Mouse (Mus musculus): ENCODE data around the gene Map2. TPM values are rescaled to one million over a fixed set of nuclear protein-coding genes. Genes with fewer than 3 reads are reported as not detected.

The Map2 gene
- polyA plus RNA-seq, 1 experiment = 1.6 TPM

DNA sequence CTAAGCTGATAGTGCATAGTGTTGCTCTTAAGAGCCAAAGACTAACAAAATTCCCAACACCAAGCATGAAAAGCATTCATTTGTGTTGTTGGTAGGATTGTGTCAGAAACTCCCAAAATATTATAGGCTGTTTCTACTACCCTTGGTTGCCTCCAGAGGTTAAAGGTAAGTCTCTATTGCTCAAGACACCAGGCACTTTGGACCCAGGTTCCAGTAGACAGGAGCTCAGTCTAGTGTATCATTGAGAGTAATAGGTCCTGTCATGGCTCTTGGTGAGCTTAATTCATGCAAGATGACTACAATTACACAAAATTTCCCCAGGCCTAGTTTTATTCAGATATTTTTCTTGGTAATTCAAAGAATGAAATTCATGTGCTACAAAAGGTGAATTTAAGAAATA lies 176.3 kb downstream of the Map2 start:
- H3K36me3 ChIP-seq (ENCODE audit: control insufficient read depth, insufficient read depth, low read length) = no peaks in the 10 kb centered on the region
- no peak for DNase-seq (ENCODE audit: low read depth in 1 of 2, low spot score in 2 of 2)
- no peak overlapping the region for H3K27ac ChIP-seq (ENCODE audit: insufficient read depth, low read length)
- H3K4me3 ChIP-seq (ENCODE audit: extremely low read depth, insufficient read depth, insufficient read length) = no peak overlapping the region
- no peak for TF ChIP-seq CTCF (IDR thresholded peaks at IDR 0.05; ENCODE audit: extremely low read depth, insufficient read depth, insufficient read length, insufficient replicate concordance)
- TF ChIP-seq POLR2A (IDR thresholded peaks at IDR 0.05; ENCODE audit: low read depth, low read length) = no peak
- no peaks in the 10 kb centered on the region for H3K4me1 ChIP-seq (ENCODE audit: control insufficient read depth, insufficient read depth, insufficient read length)
- no peaks in the 10 kb centered on the region for H3K27me3 ChIP-seq (ENCODE audit: control insufficient read depth, insufficient read depth, low read length)

DNA sequence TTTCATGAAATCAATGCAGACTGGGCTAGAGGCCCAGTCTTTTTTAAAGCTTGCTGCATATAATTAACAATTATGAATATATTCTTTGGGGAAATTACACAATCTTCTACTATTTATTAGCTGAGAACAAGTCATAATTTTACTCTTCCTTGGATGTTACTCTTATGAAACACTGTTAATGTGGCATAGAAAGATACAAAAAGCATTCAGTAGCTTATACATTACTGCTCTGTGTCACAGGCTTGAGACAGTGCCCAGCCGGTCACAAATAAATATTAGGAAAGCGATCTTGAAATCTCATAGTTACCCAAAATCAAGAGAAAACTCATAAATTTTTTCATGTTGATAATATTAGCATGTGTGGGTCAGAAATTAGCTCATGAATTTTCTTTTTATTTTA lies 186.7 kb downstream of the Map2 start:
- Histone ChIP-seq H3K4me1 (ENCODE audit: control insufficient read depth, insufficient read depth, insufficient read length) (no peaks in the 10 kb centered on the region), H3K27me3 (ENCODE audit: control insufficient read depth, insufficient read depth, low read length) (no peaks in the 10 kb centered on the region), H3K36me3 (ENCODE audit: control insufficient read depth, insufficient read depth, low read length) (no peaks in the 10 kb centered on the region), H3K27ac (ENCODE audit: insufficient read depth, low read length) (no peak overlapping the region), H3K4me3 (ENCODE audit: extremely low read depth, insufficient read depth, insufficient read length) (no peak overlapping the region)
- no peak for DNase-seq (ENCODE audit: low read depth in 1 of 2, low spot score in 2 of 2)
- TF ChIP-seq CTCF (IDR thresholded peaks at IDR 0.05; ENCODE audit: extremely low read depth, insufficient read depth, insufficient read length, insufficient replicate concordance) (no peak), POLR2A (IDR thresholded peaks at IDR 0.05; ENCODE audit: low read depth, low read length) (no peak)
- WGBS = 93% methylated on average over 2 of the region's 2 CpGs

DNA sequence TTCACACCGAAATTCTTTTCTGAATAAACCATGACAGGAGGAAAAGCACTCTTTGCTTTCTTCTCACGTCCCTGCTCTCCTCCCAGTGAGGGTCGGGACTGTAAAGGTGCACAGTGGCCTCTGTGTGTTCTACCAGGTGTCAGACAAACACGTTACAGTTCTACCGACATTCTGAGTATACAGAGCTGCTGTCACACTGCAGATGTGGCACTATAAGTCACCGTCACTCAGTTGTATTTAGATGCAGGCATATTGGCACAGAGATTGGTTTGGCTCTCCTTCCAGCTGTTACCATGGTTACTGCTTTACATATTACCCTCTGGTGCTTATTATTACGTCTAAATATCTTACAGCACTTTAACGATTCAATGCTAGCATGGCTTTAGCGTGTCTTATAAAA lies 188.2 kb downstream of the Map2 start:
- Histone ChIP-seq H3K27me3 (ENCODE audit: control insufficient read depth, insufficient read depth, low read length) (no peaks in the 10 kb centered on the region), H3K27ac (ENCODE audit: insufficient read depth, low read length) (no peak overlapping the region), H3K4me1 (ENCODE audit: control insufficient read depth, insufficient read depth, insufficient read length) (no peaks in the 10 kb centered on the region), H3K36me3 (ENCODE audit: control insufficient read depth, insufficient read depth, low read length) (no peaks in the 10 kb centered on the region), H3K4me3 (ENCODE audit: extremely low read depth, insufficient read depth, insufficient read length) (no peak overlapping the region)
- no peak for TF ChIP-seq CTCF (IDR thresholded peaks at IDR 0.05; ENCODE audit: extremely low read depth, insufficient read depth, insufficient read length, insufficient replicate concordance)
- TF ChIP-seq POLR2A (IDR thresholded peaks at IDR 0.05; ENCODE audit: low read depth, low read length) = no peak
- WGBS = 83% methylated on average over 9 of the region's 9 CpGs
- DNase-seq (ENCODE audit: low read depth in 1 of 2, low spot score in 2 of 2) = no peak

DNA sequence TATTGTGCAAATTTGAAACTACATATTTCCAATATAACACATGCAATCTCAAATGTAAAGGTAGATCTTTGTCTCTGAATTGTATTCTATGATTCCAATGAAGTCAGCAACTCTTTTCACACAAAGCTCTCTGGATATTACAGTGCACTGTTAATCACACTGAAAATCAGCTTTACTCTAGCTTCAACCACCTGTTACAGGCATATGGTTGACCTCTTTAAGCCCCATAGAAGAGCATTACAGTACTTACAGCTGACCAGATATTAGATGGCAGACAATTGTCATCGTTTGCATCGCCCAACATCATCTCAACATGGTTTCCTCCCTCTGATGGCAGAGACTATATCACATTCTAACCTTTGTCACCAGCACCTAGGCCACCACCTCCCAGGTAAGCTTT lies 189.3 kb downstream of the Map2 start:
- Histone ChIP-seq H3K4me3 (ENCODE audit: extremely low read depth, insufficient read depth, insufficient read length) (no peak overlapping the region), H3K27me3 (ENCODE audit: control insufficient read depth, insufficient read depth, low read length) (no peaks in the 10 kb centered on the region), H3K27ac (ENCODE audit: insufficient read depth, low read length) (no peak overlapping the region), H3K4me1 (ENCODE audit: control insufficient read depth, insufficient read depth, insufficient read length) (no peaks in the 10 kb centered on the region), H3K36me3 (ENCODE audit: control insufficient read depth, insufficient read depth, low read length) (no peaks in the 10 kb centered on the region)
- TF ChIP-seq CTCF (IDR thresholded peaks at IDR 0.05; ENCODE audit: extremely low read depth, insufficient read depth, insufficient read length, insufficient replicate concordance) = no peak
- no peak for TF ChIP-seq POLR2A (IDR thresholded peaks at IDR 0.05; ENCODE audit: low read depth, low read length)
- WGBS = 86% methylated on average over 2 of the region's 2 CpGs
- DNase-seq (ENCODE audit: low read depth in 1 of 2, low spot score in 2 of 2) = no peak

DNA sequence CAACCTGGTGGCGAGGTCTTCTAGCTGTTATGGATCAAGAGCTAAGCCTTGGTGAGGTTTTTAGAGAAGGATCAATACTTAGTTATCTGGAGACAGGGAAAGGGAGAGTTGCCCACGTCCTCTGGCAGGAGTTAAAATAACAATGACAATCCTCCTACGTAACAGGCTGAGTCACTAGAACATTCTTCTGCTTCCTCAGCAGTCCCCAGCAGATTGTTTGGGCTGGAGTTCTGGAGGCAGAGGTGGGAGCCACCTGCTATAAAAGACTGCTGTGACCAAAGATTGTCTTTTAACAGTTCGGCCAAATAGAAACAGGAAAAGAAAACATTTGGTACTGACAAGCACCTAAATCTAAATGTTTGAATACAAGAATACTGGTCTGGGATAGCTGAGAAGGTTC lies 190.5 kb downstream of the Map2 start:
- H3K36me3 ChIP-seq (ENCODE audit: control insufficient read depth, insufficient read depth, low read length) = no peaks in the 10 kb centered on the region
- TF ChIP-seq POLR2A (IDR thresholded peaks at IDR 0.05; ENCODE audit: low read depth, low read length) = no peak
- no peak for TF ChIP-seq CTCF (IDR thresholded peaks at IDR 0.05; ENCODE audit: extremely low read depth, insufficient read depth, insufficient read length, insufficient replicate concordance)
- H3K4me1 ChIP-seq (ENCODE audit: control insufficient read depth, insufficient read depth, insufficient read length) = no peaks in the 10 kb centered on the region
- no peak overlapping the region for H3K4me3 ChIP-seq (ENCODE audit: extremely low read depth, insufficient read depth, insufficient read length)
- H3K27me3 ChIP-seq (ENCODE audit: control insufficient read depth, insufficient read depth, low read length) = no peaks in the 10 kb centered on the region
- no peak overlapping the region for H3K27ac ChIP-seq (ENCODE audit: insufficient read depth, low read length)
- WGBS = 54% methylated on average over 4 of the region's 4 CpGs
- no peak for DNase-seq (ENCODE audit: low read depth in 1 of 2, low spot score in 2 of 2)

DNA sequence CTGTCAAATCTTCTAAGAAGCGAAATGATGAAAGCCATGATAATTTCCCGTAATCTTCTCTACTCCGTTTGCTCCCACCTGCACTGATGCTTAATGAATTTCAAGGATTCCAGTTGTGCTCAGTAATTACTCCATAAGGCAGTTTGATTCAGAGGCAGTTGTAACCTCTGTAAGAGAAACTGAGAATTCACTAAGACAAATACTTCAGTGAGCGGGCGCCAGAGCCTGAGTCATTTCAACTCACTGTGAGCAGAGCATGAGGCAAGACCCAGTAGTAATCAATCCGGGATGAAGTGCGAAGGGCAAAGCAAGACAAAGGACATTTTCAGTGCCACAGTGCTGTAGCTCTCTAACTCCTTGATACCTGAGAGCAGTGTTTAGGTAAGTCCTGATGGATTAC lies 194.4 kb downstream of the Map2 start:
- no peak for DNase-seq (ENCODE audit: low read depth in 1 of 2, low spot score in 2 of 2)
- H3K27ac ChIP-seq (ENCODE audit: insufficient read depth, low read length) = no peak overlapping the region
- H3K27me3 ChIP-seq (ENCODE audit: control insufficient read depth, insufficient read depth, low read length) = no peaks in the 10 kb centered on the region
- no peak for TF ChIP-seq CTCF (IDR thresholded peaks at IDR 0.05; ENCODE audit: extremely low read depth, insufficient read depth, insufficient read length, insufficient replicate concordance)
- no peak for TF ChIP-seq POLR2A (IDR thresholded peaks at IDR 0.05; ENCODE audit: low read depth, low read length)
- no peak overlapping the region for H3K4me3 ChIP-seq (ENCODE audit: extremely low read depth, insufficient read depth, insufficient read length)
- H3K36me3 ChIP-seq (ENCODE audit: control insufficient read depth, insufficient read depth, low read length) = no peaks in the 10 kb centered on the region
- 91% methylated on average over 7 of the region's 7 CpGs for WGBS
- no peaks in the 10 kb centered on the region for H3K4me1 ChIP-seq (ENCODE audit: control insufficient read depth, insufficient read depth, insufficient read length)

DNA sequence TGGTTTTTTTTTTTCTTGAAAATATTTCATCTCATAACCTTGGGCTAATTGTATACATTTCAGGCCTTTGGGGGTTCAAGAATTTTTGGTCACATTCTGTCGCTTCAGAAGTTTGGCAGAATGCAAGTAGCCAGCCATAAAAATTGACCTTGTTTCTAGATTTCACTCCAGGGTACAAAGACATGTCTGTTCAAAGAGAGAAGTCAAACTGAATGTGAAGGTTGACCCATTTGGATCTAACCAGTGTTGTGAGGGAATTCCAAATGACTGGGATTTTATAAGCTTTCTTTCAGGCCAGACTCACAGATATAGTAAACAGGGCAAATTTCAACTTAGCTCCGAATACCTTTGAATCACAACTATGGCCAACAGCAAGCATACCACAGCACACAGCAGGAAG lies 196.3 kb downstream of the Map2 start:
- H3K27ac ChIP-seq (ENCODE audit: insufficient read depth, low read length) = no peak overlapping the region
- no peak overlapping the region for H3K4me3 ChIP-seq (ENCODE audit: extremely low read depth, insufficient read depth, insufficient read length)
- DNase-seq (ENCODE audit: low read depth in 1 of 2, low spot score in 2 of 2) = no peak
- H3K27me3 ChIP-seq (ENCODE audit: control insufficient read depth, insufficient read depth, low read length) = no peaks in the 10 kb centered on the region
- no peaks in the 10 kb centered on the region for H3K4me1 ChIP-seq (ENCODE audit: control insufficient read depth, insufficient read depth, insufficient read length)
- TF ChIP-seq CTCF (IDR thresholded peaks at IDR 0.05; ENCODE audit: extremely low read depth, insufficient read depth, insufficient read length, insufficient replicate concordance) (no peak), POLR2A (IDR thresholded peaks at IDR 0.05; ENCODE audit: low read depth, low read length) (no peak)
- no peaks in the 10 kb centered on the region for H3K36me3 ChIP-seq (ENCODE audit: control insufficient read depth, insufficient read depth, low read length)
- 87% methylated on average over 2 of the region's 2 CpGs for WGBS
